In genomic region chr5:115429359-115430186, GRCm38 (mm10) we compare ENCODE assay signal across 8 mouse cellular contexts. TPM values are rescaled to one million over a fixed set of nuclear protein-coding genes. Genes with fewer than 3 reads are reported as not detected.
DNase-seq lines count a peak whose midpoint lies in the region; ATAC-seq and TF ChIP-seq lines count a peak whose summit lies in the region.

Gene Msi1 (plus strand): TSS chr5:115429599.

- H3K4me1 ChIP-seq in cerebellum, adult 2 months (ENCODE audit: control insufficient read depth, insufficient read depth, low read length) = peaks cover 6% of the 10 kb centered on the region; the same call in 1 of the 2 replicates
- H3K4me1 ChIP-seq in lung, embryonic 15.5 days = peaks cover 23% of the 10 kb centered on the region
- H3K4me1 ChIP-seq in forebrain, embryonic 12.5 days = peaks cover 49% of the 10 kb centered on the region

- no peaks in the 10 kb centered on the region for H3K27me3 ChIP-seq in cerebellum, adult 2 months (ENCODE audit: control insufficient read depth, insufficient read depth, low read length)
- H3K27me3 ChIP-seq in lung, embryonic 15.5 days = peaks cover 32% of the 10 kb centered on the region
- H3K27me3 ChIP-seq in forebrain, embryonic 12.5 days = no peaks in the 10 kb centered on the region
- H3K27me3 ChIP-seq in myocyte (ENCODE audit: control insufficient read depth, insufficient read depth, insufficient read length) = peaks cover 59% of the 10 kb centered on the region

- TF ChIP-seq POLR2A in cerebellum, adult 2 months (IDR thresholded peaks at IDR 0.05; ENCODE audit: borderline replicate concordance, insufficient read depth, low read length) = no peak
- no peak for TF ChIP-seq POLR2A in myocyte (IDR thresholded peaks at IDR 0.05; ENCODE audit: insufficient read length, low read depth)

- WGBS in cerebellum, adult 2 months = under 1% methylated on average over 94 of the region's 117 CpGs
- under 1% methylated on average over 54 of the region's 117 CpGs for WGBS in lung, embryonic 15.5 days
- under 1% methylated on average over 65 of the region's 117 CpGs for WGBS in forebrain, embryonic 12.5 days

- peak within 1 kb of the TSS; percentile 20 for H3ac ChIP-seq in myocyte (ENCODE audit: control insufficient read depth, insufficient read length)

- H3K79me2 ChIP-seq in myocyte (ENCODE audit: control insufficient read depth, insufficient read depth) = no peaks in the 10 kb centered on the region

- no peaks in the 10 kb centered on the region for H3K36me3 ChIP-seq in lung, embryonic 15.5 days
- peaks cover 31% of the 10 kb centered on the region for H3K36me3 ChIP-seq in forebrain, embryonic 12.5 days (replicated peaks)
- no peaks in the 10 kb centered on the region for H3K36me3 ChIP-seq in myocyte (ENCODE audit: control insufficient read depth, insufficient read depth)

- peak within 1 kb of the TSS; percentile 55 for H3K4me3 ChIP-seq in cerebellum, adult 2 months (replicated peaks; ENCODE audit: insufficient read depth, low read depth, low read length)
- H3K4me3 ChIP-seq in lung, embryonic 15.5 days = peak within 1 kb of the TSS; percentile 97
- H3K4me3 ChIP-seq in forebrain, embryonic 12.5 days (replicated peaks) = peak within 1 kb of the TSS; percentile 100
- H3K4me3 ChIP-seq in myocyte = peak within 1 kb of the TSS; percentile 14

- DNase-seq in cerebellum, adult 2 months = peak in 1 of 2 experiments; percentile 47
- DNase-seq in lung, postnatal 14 days = no peak
- DNase-seq in left cerebral cortex, adult 8-10 months (ENCODE audit: low spot score in 2 of 2) = no peak
- no peak for DNase-seq in spleen, adult 12 weeks (ENCODE audit: low spot score)

- no peaks in the 10 kb centered on the region for H3K9me3 ChIP-seq in lung, embryonic 15.5 days
- H3K9me3 ChIP-seq in forebrain, embryonic 12.5 days = no peaks in the 10 kb centered on the region

- no peak for TF ChIP-seq CTCF in cerebellum, adult 2 months (IDR thresholded peaks at IDR 0.05; ENCODE audit: borderline replicate concordance, insufficient read depth, low read depth, low read length)

- peak within 1 kb of the TSS; percentile 94 for H3K4me2 ChIP-seq in lung, embryonic 15.5 days
- peak within 1 kb of the TSS; percentile 98 for H3K4me2 ChIP-seq in forebrain, embryonic 12.5 days
- peak within 1 kb of the TSS; percentile 55 for H3K4me2 ChIP-seq in myocyte (ENCODE audit: low read depth)

- ATAC-seq in cerebellum, adult (ENCODE audit: insufficient number of reproducible peaks, low FRiP score, low TSS enrichment) = no peak
- peak; percentile 84 for ATAC-seq in lung, embryonic 15.5 days (ENCODE audit: borderline replicate concordance, extremely low read depth, low FRiP score, low TSS enrichment)
- peak; percentile 84 for ATAC-seq in forebrain, embryonic 12.5 days (ENCODE audit: low FRiP score)

- peak within 1 kb of the TSS; percentile 95 for H3K9ac ChIP-seq in lung, embryonic 15.5 days
- peak within 1 kb of the TSS; percentile 100 for H3K9ac ChIP-seq in forebrain, embryonic 12.5 days

- no peak within 1 kb of the TSS for H3K27ac ChIP-seq in cerebellum, adult 2 months (ENCODE audit: insufficient read depth, low read length)
- peak within 1 kb of the TSS; percentile 55 for H3K27ac ChIP-seq in lung, embryonic 15.5 days
- peak within 1 kb of the TSS; percentile 100 for H3K27ac ChIP-seq in forebrain, embryonic 12.5 days

TF ChIP-seq in myocyte, 11 proteins besides CTCF, POLR2A, EP300 and RAD21:
- TF ChIP-seq MAX (IDR thresholded peaks at IDR 0.05; ENCODE audit: low read depth) (no peak), TCF12 (IDR thresholded peaks at IDR 0.05; ENCODE audit: insufficient read depth, poor library complexity, severe bottlenecking) (no peak), MYOD1 (IDR thresholded peaks at IDR 0.05; ENCODE audit: control insufficient read depth in 1 of 3, insufficient read length in 2 of 3, low read depth in 2 of 3) (no peak), SRF (IDR thresholded peaks at IDR 0.05; ENCODE audit: control insufficient read depth, insufficient read length, low read depth) (no peak), MYOG (IDR thresholded peaks at IDR 0.05; ENCODE audit: control insufficient read depth in 1 of 3, insufficient read depth in 1 of 3, insufficient read length in 2 of 3, low read depth in 2 of 3) (no peak), REST (IDR thresholded peaks at IDR 0.05; ENCODE audit: insufficient read depth, insufficient read length) (no peak), CEBPB (IDR thresholded peaks at IDR 0.05; ENCODE audit: insufficient read depth, poor library complexity, severe bottlenecking) (no peak), USF1 (IDR thresholded peaks at IDR 0.05; ENCODE audit: low read depth) (no peak), TCF3 (IDR thresholded peaks at IDR 0.05; ENCODE audit: insufficient read length, low read depth) (no peak), POLR2AphosphoS2 (IDR thresholded peaks at IDR 0.05; ENCODE audit: insufficient read length, low read depth) (no peak), E2F4 (IDR thresholded peaks at IDR 0.05; ENCODE audit: insufficient read depth) (no peak)

RNA-seq across cellular contexts. Expression of gene Msi1, which starts in this region (rescaled TPM):
- 56.5 and 60.4 TPM in 2 replicates for polyA plus RNA-seq in cerebellum, adult 2 months (2012; rRNA removed)
- polyA plus RNA-seq in lung, embryonic 15.5 days (2015; fragmentation: Nextera tagmentation; extraction: Ambion mirVana) = 9.4 and 9.7 TPM in 2 replicates
- 161 and 182 TPM in 2 replicates for polyA plus RNA-seq in forebrain, embryonic 12.5 days (2016; fragmentation: Nextera tagmentation; extraction: Ambion mirVana)
- total RNA-seq in left cerebral cortex, adult 8-10 months (2022) = 10 to 100 TPM; 43.2 to 58.9 (median 51.0) TPM
- polyA plus RNA-seq in myocyte (2012; fragmentation: generic; extraction: Trizol) = 0.31 TPM

Comparison
In these comparisons a context has a peak if more than half of its experiments do, and no peak if none do; other contexts are left out.
1. H3K4me3 ChIP-seq: peak in every context shown above with its lines; median percentile 100 in forebrain, embryonic 12.5 days; 97 in lung, embryonic 15.5 days; 55 in cerebellum, adult 2 months; 14 in myocyte.